In the genomic region with DNA sequence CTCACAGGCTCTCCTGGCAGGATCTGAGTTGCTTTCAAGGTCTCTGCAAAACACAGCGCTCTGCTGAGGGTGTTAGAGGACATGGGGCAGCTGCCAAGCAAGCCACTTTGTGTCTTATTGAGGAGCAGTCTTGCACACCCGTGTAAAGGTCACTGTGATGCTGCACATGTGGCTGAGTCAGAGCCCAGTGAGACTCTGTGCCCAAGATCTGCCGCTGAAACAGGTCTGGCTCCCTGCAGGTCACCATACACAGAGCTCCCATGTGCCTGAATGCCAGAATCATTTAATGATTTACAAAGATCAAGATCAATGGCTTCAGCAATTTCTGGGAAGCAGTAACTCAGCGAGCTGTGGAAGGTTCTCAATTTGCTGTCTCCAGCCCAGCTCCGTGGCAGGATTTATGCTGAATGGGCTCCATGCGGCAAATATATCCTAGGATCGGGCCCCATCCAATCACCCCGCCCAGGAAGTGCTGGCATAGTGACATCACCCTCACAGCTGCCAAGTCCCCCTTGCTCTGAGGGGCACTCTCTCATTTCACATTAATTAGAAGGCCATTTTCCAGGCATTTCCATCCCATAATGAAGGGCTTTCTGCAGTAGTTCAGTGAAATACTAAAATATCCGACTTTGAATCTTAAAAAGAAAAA, we compare ENCODE assay signal across 13 mouse cellular contexts.
DNase-seq lines count a peak whose midpoint lies in the region; ATAC-seq and TF ChIP-seq lines count a peak whose summit lies in the region.
"Had no signal": no experiment of that assay in that cellular context is flagged by ENCODE, and none has a peak within 500 bp of the region (broad histone marks: within the 10 kb centered on the region; RNA-seq: fewer than 3 reads in every experiment).

No protein-coding gene starts in this region.

- TF ChIP-seq CTCF in gastrocnemius, adult 2 months (IDR thresholded peaks at IDR 0.05), result no peak

- ATAC-seq in intestine, embryonic 15.5 days, result peak; percentile 88

- no peak overlapping the region for H3K4me3 ChIP-seq in gastrocnemius, adult 2 months
- no peak overlapping the region for H3K4me3 ChIP-seq in intestine, embryonic 15.5 days (replicated peaks)
- H3K4me3 ChIP-seq: heart, embryonic 10.5 days; myocyte had no signal

- H3K9ac ChIP-seq in intestine, embryonic 15.5 days, result no peak overlapping the region

- H3K4me2 ChIP-seq in intestine, embryonic 15.5 days (replicated peaks), result no peak overlapping the region
- H3K4me2 ChIP-seq: midbrain, embryonic 11.5 days had no signal

- no peak overlapping the region for H3K27ac ChIP-seq in gastrocnemius, adult 2 months
- no peak overlapping the region for H3K27ac ChIP-seq in intestine, embryonic 15.5 days
- H3K27ac ChIP-seq: heart, embryonic 10.5 days had no signal

- H3K9me3 ChIP-seq in intestine, embryonic 15.5 days, result no peaks in the 10 kb centered on the region
- H3K9me3 ChIP-seq: heart, embryonic 10.5 days had no signal

- intact Hi-C loops in gastrocnemius, adult 2 months (cut with DNase I), result no loop called here
- intact Hi-C loops in gastrocnemius, postnatal 36 days (cut with DNase I), result no loop called here

- peak; percentile 32 for DNase-seq in gastrocnemius, adult 2 months
- no peak for DNase-seq in gastrocnemius, postnatal 36 days
- DNase-seq in adrenal gland, postnatal 14 days, result peak; percentile 35
- peak; percentile 20 for DNase-seq in lung, postnatal 10 days
- no peak for DNase-seq in frontal cortex, postnatal 14 days (ENCODE audit: low spot score in 2 of 2)
- no peak for DNase-seq in retina, embryonic 14.5 days (ENCODE audit: low spot score)
- DNase-seq: cerebellum, adult 11 months; heart, postnatal 36 days; thymus, adult 2 months had no signal

- H3K36me3 ChIP-seq in intestine, embryonic 15.5 days, result no peaks in the 10 kb centered on the region
- H3K36me3 ChIP-seq: heart, embryonic 10.5 days had no signal

- 0 out of 2 replicates have a peak, but pooled peaks cover 3% of the 10 kb centered on the region for H3K27me3 ChIP-seq in intestine, embryonic 15.5 days (replicated peaks)

- H3K4me1 ChIP-seq in intestine, embryonic 15.5 days (replicated peaks), result no peaks in the 10 kb centered on the region
- H3K4me1 ChIP-seq: heart, embryonic 10.5 days had no signal

- WGBS in intestine, embryonic 15.5 days, result 56% methylated on average over 9 of the region's 9 CpGs

Comparison
In these comparisons a context has a peak if more than half of its experiments do, and no peak if none do; other contexts are left out.
1. DNase-seq: peak in gastrocnemius, adult 2 months (single experiment), adrenal gland, postnatal 14 days (single experiment) and lung, postnatal 10 days (single experiment); none in gastrocnemius, postnatal 36 days (0 of 2), frontal cortex, postnatal 14 days (0 of 2) and retina, embryonic 14.5 days (single experiment).